Mouse (Mus musculus): ENCODE results near the gene Acacb.

Gene Acacb

DNA sequence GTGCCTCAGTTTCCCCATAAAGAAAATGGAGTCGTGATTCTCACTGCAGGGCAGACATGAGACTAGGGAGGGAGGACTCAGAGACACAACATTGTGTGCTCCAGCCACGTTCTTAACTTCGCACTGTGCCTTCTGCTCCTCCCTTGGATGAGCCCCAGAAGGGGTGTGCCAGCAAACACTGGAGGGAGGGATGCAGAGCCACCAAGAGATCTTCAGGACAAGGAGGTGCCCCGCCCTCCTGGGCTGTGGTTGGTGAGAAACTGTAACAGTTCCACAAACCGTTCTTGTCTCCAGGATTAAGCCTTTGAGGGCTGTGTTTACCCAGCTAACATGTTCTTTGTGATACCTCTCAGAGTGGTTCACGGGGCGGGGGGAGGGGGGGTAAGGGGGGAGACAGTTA lies 122.3 kb downstream of the Acacb start:
- DNase-seq (ENCODE audit: low spot score in 2 of 2) = no peak

DNA sequence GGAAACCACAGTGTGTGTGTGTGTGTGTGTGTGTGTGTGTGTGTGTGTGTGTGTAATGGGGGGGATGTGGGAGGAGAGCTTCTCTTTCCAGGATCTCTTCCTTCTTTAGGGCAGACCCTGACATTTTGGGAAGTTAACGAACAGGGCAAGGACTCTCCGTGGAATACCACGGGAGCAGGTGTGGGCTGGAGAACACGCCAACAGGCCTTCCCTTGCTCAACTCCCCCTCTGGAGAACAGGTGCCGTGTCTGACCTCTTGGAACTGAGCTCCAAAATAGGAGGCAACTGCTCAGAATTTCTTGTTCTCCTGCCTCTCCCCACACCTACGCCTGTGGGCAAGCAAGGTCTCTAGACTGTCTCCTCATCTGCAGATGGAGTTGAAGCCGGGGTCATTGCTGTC lies 123.2 kb downstream of the Acacb start:
- no peak for DNase-seq (ENCODE audit: low spot score in 2 of 2)

DNA sequence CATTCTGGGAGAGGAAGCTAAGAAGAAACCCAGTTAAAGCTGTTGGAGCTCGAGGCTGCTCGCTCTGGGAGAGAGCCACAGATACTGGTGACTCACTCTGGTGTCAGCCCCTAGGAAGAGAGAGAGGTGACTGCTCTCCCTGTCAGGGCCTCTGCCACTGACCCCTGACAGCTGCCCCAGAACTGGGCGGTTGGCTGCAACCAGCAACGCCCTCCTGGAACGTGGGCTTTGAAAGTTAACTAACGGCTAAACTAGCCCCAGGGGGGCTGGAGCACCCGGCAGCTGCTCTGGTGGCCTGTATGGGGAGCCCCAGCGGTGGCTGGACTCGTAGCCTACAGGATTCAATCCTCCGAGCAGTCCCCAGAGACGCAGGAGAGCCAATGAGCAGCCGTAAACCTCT lies 123.6 kb downstream of the Acacb start:
- no peak for DNase-seq (ENCODE audit: low spot score in 2 of 2)

DNA sequence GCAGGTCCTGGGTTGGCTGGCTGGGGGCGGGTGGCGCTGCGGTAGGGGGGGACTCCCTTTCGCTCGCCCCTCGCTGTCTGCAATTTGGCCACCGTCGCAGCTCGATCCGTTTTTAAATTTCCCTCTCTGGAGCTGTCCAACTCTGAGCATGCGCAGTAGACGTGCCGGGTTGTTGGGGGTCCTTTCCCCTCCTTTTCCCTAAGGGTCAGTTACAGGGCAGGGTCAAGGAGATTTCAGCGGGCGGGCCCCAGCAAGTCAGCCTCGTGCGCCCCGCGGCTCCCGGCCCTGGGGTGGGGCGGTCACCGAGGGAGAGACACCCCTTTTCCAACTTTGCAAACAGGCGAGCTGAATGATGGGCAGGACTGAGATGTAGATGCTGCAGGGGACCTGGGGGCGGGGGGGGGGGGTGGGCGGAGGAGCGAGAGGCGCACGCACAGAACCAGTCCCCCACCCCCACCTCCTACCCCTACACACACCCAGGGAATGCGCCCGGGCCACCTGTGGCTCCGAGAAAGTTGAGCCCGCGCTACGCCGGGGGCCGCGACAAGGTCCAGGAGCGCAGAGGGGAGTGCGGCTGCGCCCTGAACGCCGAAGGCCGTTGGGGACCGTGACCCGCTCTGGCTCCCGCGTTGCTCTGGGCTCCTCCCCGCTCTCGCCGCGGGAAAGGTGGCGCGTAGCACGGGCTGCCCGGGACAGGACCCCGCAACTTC lies 127.5 kb downstream of the Acacb start, which contains the start of gene Foxn4:
Gene Foxn4 (minus strand): TSS at position 115 of the 710 bp plus-strand sequence.
- no peak for DNase-seq (ENCODE audit: low spot score in 2 of 2)

DNA sequence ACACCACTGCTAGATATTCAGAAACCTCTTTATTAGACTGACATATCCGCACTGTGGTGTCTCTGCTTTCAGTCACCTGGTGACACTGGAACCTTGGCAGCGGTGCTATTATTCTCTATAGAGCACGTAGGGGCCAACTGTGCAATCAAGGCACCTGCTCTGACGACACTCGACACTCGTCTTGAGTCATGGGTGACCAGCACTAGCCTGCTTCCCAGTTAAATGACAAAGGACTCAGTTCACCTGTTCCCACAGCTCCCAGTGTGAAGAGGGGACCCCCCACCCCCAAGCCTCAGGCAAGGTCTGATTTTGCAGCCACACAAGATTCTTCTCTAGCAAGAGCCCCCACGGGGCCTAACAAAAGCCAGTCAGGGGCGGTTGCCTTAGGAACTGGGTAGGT lies 129.0 kb downstream of the Acacb start:
- no peak for DNase-seq (ENCODE audit: low spot score in 2 of 2)

DNA sequence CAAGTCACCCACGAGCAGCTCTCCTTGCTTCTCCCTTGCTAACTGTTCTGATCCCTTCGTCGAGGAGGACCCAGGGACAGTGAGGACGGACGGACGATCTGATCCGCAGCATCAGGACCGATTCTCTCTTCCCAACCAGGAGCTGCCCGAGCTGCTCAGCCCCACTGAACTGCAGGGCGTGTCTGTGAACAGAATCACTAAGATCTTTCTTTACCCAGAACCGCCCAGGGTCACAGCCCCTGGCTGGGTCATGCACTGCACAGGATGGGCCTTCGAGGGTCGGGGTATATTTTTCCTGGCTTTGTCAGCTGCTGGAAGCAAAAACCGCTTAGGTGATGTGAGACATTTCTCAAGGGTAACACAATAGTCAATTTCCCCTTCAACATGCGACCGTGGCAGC lies 129.7 kb downstream of the Acacb start:
- DNase-seq (ENCODE audit: low spot score in 2 of 2) = no peak

DNA sequence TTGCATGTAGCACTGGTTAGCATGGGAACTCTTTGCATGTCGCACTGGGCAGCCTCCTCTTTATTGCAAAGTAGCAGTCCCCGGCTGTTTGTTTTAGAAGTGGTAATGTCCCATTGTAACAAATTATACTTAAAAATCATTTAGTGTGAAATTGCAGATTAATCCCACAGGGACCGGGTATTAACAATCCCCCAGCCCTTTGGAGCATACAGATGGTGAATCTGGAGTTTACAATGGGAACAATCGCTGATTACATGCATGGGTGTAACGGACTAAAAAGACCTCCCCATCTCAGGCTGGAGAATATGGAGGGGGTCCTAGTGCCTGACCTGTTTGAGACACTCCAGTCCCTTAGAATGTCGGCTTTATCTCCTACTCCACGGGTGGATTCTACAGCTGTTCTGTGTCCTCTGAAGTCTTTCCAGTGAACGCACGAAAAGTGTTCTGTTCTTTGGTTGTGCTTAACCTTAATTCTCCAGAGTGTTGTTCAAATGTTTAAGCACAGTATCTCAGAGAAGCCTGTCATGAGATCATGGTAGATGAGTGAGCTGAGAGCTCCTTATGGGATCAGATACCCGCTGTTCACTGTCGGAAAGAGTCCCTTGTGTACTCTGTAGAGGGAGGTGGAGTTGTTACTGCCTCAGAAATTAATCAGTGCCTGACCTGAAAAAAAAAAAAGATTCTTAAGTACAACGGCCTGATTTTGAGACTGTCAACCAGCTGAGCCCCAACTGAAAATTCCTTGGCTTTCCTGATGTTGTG lies 133.2 kb downstream of the Acacb start:
- no peak for DNase-seq (ENCODE audit: low spot score in 2 of 2)

DNA sequence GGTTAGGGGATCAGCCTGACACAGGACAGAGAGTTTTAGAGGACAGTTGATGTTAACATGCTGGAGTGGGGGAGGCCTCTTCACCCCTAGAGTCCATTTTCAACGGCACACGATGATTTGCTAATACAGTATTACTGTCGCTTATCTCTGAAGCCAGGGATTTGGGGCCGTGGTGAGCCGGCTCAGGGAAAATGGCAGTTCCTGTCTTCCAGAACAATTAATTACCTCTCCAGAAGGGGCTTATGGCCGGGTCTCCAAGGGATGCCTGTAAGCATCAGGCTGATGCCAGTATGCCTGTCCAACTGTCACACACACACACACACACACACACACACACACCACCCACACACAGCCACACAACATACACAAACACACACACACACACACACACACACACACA lies 136.0 kb downstream of the Acacb start:
- no peak for DNase-seq (ENCODE audit: low spot score in 2 of 2)

DNA sequence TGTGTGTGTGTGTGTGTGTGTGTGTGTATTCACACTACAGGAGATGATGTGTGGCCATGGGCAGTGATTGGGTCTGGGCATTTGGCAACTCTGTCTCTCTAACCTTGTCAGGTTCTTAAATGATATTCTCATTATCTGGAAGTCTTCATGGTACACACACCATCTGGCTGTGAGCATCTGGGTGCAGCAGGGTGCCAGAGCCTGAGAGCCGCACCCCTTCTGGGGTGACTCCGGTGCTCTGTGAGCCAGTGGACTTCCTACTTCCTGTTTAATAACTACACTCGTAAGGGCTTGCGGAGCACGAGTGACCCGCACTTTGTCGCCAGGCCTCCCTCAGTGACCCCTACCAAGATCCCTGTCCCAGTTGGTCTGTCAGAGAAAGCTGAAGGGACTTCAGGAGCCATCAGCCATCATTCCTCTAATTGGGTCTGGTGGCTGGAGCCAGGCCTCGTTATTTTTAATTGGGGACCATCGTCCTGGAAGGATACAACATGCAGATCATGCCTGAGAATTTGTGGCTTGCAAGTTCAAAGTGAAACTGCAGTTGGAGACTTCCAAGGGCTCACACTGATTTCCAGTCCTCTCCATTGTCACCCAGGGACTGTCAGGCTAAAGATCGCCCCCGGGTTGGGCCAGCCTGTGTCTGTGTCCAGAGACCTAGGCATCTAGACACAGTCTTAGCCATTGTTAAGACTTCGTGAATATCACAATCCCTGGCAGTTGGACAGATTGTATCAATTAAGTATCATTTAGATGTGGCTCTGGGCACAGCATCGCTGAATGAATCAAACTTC lies 138.5 kb downstream of the Acacb start:
- peak in 1 of 2 experiments; percentile 27 for DNase-seq (ENCODE audit: low spot score in 2 of 2)

DNA sequence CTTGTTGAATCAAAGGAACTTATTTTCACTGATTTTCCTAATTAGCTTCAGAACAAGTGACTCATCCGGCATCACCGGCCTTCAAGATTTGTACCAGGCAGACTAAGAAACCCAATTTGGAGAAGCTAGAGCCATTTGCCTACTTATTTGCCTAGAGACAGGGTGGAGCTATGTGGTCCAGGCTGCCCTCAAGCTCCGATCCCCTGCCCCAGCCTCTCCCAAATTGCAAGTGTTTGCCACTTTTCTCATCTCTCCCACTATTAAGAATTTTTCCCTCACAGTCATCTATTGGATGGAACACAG lies 139.0 kb downstream of the Acacb start:
- peak in 1 of 2 experiments; percentile 7 for DNase-seq (ENCODE audit: low spot score in 2 of 2)

DNA sequence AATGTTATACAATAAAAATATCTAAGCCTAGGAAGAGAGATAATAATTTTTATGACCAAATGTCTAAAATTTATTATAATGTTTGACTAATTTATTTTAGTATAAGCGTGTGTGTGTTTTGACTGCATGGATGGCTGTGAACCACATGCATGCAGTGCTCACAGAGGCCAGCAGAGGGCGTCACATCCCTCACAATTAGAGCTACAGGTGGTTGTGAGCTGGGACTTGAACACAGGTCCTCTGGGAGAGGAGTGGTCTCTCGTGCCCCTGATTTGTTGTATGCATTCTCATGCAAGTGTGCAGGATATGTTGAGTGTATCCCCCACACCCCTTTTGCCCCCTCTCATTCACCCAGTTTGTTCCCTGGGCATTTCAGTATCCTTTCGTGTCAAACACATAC lies 139.8 kb downstream of the Acacb start:
- no peak for DNase-seq (ENCODE audit: low spot score in 2 of 2)

DNA sequence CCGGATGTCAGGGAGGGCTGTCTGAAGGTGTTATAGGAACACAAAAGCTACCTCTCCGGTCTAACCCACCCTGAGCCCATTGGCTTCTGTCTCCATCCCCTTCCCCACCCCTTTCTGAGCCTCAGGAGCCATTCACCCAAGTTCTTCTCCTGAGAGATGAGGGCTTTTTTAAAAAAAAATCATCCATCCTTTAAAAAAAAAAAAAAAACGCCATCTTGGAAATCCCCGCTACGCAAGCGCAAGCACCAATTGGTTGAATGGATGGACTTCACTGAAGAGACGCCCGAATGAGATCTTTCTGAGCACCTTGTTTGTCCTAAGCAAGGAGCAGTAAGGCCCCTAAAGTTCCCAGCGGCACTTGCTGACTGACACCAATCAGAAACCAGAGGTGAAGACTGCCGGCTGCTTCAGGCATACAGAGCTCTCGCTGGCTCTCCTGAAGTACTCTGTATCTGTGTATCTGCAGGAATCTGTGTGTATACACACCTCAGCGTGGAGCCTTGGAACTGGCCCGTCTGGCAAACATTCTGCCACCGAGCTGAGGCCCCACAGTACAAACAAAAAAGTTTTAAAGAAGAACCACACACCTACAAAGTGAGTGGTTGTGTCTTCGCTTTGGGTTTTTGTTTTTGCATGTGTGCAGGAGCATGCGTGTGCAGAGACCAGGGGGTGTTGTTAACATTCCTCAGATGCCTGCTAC lies 140.7 kb downstream of the Acacb start:
- no peak for DNase-seq (ENCODE audit: low spot score in 2 of 2)

DNA sequence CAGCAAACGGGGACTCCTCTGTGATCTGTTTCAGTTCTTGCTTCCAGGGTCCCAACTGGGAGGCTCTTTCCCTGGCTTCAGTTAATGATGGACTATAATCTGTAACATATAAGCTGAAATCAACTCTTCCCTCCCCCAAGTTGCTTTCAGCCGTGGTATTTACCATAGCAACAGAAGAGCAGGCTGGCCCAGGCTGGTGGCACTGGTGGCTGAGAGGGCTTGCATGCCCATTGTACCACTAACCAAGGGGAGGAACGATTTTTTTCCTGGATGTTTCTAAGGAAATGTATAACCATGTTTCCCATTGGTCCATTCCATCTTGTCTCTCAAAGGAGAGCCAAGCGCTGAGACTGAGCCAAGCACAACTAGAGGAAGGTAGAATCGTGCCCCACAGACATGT lies 142.1 kb downstream of the Acacb start:
- DNase-seq (ENCODE audit: low spot score in 2 of 2) = no peak

DNA sequence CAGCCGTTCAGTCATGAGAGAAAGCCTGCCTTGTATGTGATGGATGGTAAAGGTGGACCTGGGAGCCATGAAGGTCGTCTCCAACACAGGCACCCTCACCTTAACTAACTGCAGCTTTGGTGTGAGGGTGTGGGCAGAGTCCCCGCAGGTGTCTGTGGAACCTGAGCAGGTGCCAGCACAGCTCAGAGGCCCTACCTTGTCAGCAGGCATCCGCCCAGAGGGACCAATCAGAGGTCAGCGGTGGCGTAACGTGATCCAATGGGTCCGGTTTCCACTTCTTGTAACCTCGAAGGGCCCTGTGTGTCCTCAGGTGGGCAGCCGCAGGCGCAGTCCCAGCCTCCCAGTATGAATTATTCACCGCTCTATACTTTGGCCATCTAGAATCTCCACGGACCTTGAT lies 142.5 kb downstream of the Acacb start, which contains the start of gene Myo1h:
Gene Myo1h (plus strand): TSS at position 293 of the 400 bp plus-strand sequence.
- DNase-seq (ENCODE audit: low spot score in 2 of 2) = no peak

DNA sequence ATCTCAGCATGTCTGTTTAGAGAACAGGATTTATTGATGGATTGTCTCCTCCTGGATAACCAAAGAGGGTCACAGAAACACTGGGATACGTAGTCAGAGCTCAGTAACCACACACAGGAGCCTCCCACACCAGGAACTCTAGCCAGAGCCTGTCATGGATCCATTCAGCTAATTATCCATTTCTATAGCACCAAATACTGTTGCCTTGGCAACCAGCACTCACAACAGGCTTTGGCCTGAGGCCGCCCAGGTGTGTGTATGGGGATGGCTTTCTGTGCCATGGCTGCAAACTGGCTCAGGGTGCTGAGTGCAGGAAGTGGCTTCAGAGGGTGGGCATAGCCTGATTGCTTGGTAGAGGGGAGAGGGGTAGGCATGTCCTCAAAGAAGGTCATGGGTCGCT lies 143.7 kb downstream of the Acacb start:
- DNase-seq (ENCODE audit: low spot score in 2 of 2) = peak in 1 of 2 experiments; percentile 32

DNA sequence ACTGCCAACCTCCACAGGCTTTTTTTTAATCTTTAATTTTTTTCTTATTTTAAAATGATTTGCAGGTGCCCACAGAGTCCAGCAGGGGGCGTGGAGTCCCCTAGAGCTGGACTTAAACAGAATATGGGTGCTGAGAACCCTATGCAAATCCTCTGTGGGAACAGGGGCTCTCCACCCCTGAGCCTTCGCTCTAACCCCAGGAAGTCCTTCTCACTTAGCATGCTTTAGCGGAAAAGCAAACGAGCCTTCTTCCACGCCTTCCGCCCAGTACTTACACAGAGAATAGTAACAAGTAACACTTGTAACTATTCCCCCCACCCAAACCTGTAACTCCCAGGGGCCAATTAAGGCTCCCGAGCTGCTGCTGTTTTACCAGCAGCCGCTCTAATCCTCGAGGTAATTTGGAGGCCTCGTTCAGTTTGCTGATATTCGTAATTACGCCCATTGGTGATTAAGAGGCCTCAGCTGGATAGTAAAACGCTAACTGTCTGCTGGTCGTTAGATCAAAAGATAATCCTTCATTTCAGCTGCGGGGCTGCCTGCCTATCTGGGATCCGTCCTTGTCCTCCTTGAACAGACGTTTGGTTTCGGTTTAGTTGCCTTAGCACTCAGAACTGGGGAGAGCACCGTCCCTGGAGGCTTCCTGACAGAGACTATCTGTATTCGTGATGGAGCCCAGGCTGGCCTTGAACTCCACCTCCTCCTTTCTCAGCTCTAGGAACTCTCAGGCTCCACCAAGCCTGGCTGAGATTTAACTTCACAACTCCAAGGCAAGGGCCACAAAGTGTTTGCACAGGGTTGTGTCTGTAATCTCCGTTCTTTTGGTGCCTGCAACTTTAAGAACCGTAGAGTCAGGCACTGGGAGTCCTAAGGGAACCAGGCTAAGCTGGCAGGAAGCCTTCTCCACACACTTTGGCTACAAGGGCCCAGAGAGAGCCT lies 150.6 kb downstream of the Acacb start:
- no peak for DNase-seq (ENCODE audit: low spot score in 2 of 2)

DNA sequence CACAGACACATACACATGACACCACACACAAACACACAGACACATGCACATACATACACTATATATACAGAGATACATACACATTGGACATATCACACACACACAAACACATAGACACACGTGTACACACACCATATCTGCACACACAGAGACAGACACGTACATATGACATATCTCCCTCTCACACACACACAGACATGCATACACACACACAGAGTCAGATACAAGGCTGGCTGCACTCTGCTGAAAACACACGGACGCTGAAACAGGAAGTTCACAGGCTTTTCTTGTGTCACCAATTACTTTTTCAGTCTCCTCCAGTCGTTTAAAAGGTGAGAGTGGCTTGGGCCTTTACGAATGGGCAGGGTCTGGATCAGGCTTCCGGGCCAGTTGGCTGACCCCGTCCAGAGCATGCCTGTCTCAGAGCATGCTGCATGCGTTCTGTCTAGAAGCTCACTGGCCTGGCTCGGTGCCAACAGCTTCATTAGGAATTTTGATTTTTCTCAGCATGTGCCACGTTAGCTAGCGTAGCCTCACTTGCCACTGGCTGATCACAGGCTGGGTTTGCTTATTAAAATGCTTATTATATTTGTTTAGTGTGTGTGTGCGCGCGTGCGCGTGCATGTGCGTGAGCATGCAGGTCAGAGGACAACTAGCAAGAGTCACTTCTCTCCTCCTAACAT lies 152.0 kb downstream of the Acacb start:
- no peak for DNase-seq (ENCODE audit: low spot score in 2 of 2)

DNA sequence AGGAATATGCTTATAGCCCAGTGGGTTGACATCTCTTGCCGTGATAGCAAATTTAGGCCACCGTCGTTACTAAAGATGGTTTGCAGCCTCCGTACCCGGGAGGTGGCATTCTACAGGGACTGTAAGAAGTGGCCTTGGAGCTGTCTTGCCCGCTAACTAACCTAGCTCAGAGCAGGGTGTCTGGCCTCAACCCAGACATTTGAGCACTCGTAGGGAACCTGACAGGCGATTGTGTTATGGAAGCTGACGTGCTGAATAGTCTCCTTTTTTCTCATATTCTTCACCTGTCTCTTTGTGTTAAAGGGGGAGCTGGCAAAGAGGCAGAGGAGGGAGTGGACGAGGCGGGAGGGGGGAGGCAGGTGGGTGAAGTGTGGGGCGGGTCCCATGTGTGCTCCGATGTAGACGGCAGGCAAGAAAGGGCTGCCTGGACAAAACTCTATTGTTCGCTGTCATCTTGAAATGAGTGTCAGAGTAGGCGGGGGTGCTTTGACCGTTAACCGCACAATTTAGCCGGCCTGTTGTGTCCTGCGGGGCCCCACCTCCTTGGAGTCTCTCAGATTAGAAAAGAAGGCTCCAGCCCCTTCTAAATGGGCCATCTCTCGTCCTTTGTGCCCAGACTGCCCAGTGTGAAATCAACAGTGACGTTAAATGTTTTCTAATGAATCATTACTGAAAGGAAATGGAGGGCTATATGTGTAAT lies 153.0 kb downstream of the Acacb start:
- DNase-seq (ENCODE audit: low spot score in 2 of 2) = no peak

DNA sequence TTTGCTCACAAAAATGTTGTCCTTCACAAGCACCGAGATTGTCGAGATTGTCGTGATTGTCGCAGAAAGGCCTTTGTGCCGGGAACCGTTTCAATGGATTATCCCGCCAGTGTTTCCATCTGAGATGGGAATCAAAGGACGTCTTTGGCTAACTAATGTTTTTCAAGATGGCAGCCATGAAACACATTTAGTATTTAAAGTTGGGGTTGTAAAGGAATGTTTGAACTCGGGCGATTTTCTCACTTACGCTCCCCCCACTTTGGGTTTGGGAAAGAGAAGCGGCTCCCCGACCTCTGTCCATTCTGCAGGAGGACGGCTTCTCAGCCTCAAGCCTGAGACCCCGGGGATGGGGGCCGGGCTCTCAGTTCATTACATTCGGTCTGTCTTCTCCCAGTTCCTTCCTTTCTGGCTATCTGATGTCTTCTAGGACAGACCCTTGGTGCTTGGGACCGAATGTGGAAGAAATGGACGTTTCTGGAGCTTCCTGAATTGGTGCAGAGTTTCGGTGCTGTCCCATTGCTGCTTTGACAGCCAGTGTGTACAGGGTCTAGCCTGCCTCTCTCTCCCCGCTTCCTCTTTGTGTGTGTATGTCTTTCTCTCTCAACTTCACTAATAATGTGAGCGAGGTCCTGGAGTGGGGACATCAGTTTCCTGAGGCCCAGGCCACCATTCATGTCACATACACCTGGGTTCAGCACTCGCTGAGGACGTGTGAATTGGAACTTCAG lies 153.7 kb downstream of the Acacb start:
- DNase-seq (ENCODE audit: low spot score in 2 of 2) = no peak
